Mouse (Mus musculus): Measurements from ENCODE around the gene Trappc11.
"Not testable (repeated sequence)": the region's sequence is repeated elsewhere in the genome, so short reads cannot be mapped to it uniquely, and the experiment has no call there.

Trappc11 gene

DNA sequence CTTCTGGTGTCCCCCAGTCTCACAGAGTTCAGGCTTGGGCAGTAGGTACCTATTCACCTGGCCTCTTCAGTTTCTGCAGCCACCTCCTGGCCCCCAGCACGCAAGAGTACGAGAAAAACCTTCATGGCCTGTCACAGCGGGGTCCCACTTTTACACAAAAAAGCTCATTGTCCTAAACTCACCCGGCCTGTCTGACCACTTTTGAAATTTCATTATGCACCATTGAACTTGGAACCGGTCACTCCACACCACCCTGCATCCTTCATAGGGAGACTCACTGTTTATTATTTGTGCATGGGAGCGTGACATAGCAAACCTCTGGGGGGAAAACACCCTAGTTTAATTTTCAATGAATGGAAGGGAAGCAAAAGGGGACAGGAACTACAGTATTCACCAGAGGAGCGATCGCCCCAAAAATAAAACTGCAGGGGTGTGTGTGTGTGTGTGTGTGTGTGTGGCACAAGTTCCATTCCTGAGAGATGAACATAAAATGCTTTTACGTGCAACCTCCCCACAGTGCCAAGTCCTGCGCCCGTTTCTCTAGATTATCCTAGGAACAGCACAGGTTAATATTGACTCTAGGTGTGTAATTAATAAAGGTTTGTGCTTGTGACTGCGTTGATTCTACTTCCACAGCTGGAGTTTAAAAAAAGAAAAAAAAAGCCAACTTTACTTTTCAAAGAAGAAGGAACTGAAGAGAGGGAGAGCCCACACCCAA, 50.8 kb downstream of the Trappc11 start:
- no peak for DNase-seq

DNA sequence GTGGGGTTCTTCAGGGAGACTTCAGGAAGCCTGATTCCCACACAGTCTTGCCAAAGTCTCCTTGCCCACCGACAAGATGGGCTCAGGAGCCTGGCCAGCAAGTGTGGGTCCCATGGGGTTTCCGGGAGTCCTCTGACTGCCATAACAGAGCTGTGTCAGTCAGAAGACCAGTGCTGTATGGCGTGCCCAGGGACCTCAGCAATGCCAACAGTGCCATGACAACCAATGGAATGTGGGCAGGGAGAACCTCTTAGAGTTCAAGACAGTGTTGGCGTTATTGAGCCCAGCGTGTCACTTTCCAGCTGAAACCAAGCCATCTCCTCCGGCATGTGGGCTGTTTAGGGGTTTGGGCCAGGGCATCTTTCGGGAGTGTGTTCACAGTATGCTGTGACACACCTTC, 53.2 kb downstream of the Trappc11 start:
- no peak for DNase-seq

DNA sequence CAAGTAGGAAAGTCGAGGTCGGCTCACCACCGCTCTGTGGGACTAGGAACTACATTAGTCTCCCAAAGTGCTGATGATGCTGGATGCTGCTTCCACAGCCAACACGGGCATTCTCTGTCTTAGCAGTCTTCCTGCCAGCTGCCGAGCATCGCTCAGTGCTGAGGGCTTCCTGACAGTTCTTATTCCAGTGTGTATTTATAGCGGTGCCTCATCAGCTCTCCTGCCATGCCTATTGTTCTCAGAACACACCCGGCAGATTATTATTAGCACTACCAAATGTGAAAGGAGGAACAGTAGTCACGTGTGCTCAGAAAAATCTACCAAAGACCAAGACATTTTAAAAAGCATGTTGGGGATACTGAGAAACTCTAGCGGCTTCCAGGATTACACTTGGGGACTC, 71.6 kb downstream of the Trappc11 start:
- DNase-seq = peak; percentile 11

DNA sequence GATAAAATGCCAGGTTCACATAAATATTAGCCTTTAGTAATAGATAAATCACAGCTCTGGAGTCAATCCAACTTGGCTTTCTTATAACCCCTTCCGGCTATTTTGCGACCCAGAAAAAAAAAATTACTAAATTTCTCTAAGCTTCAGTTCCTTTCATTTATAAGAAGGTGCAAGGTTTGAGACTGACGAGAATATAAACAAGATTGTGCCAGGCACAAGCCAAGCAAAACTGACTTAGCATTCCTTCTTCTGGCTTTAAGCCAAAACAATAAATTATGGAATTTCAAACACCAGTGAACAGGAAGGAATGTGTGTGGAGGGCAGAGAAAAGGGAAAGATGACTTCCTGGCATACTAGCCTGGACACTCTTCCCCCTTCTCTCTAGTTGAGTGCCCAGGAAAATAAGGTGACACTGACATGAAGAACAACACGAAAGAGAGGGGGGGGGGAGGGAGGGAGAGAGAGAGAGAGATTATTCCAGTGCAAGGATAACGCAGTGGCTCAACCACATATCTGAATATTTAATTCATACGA, 74.0 kb downstream of the Trappc11 start:
- DNase-seq = no peak

DNA sequence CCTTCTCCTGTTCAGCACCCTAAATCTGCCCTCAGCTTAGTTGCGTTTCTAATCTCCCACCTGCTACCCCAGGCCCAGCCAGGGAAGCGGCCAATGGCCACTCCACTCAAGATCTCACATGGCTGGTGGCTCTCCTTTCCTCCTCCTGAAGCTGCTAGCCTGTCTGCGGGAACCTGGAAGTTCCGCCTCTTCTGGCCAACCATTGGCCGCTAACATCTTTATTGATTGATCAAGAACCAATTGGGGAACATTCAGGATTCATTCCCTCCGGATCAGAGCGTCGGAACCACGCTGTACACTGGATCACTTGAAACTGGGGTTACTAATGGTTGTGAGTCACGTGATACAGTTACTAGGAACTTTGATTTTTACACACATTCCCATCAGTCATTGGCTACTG, 74.7 kb downstream of the Trappc11 start:
- peak; percentile 19 for DNase-seq

DNA sequence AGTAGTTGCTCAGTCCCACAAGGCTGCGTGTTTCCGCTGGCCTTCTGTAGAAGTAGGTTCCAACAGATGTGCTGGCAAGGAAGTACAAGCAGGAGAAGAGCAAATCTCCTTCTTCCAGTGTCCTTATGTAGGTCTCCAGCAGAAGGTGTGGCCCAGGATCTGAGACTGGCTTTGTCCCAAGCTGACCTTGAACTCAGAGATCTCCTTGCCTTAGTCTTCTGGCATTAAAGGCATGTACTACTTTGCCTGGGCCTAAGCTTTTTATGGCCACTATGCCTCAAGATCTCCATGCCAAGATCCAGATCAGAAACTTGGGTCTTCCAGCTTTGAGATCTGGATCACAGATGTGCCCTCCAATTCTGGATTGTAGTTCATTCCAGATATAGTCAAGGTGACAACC, 84.1 kb downstream of the Trappc11 start:
- not testable (repeated sequence) for DNase-seq

DNA sequence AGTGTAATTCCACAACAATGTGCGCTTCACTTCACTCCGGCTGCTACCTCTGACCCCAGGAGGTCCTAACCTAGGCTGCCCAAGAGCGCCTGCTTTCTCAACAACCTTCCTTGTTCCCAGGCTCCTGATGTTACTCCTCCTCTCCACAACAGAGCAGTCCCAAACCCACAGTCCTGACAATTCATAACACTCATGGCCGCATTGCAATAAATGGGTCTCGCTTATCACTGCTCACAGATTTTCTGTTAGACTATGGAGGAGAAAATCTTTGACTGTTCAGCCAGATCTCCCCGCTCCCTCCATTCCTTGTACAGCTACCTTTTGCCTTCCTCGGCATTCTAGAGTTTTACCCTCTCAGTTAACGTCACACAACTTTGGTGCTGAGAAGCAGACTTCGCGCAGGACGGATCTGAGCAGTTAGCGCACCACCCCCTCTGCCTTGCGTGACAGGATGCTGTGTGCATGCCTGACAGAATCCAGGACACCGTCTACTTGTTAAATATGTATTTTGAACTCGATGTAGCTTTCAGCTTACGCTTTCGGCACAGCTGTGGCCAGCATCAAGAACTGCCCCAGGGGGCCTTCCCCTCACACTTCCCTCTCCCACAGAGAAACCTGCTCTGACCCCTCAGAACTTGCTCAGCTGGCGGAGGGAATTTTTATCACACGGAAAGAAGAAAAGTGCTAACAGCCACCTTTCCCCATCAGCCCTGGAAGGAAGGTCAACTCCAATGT, 86.8 kb downstream of the Trappc11 start, which contains the start of gene Stox2:
TSS of gene Stox2 (minus strand) at position 51 of the 735 bp plus-strand sequence.
- no peak for DNase-seq
